Mouse (Mus musculus) cerebellum, postnatal 36 days (tissue): ENCODE data around the gene Krtap1-5.

ENCODE experiments used
- DNase-seq, 2 experiments: peaks; one replicate each; pipeline ENCODE4 v3.0.0; 2021 to 2022; ENCODE audit warnings: mixed read lengths in 2 of 2

Gene Krtap1-5

GRCm38 (mm10) chr11:99539721-99540120 is 41.1 kb downstream of the Krtap1-5 start:
- peak; percentile 46 to 49 for DNase-seq
